Mouse (Mus musculus): ENCODE results near the gene Prss21.
"Not testable (repeated sequence)": the region's sequence is repeated elsewhere in the genome, so short reads cannot be mapped to it uniquely, and the experiment has no call there.

Prss21 gene

GRCm38 (mm10) chr17:23868513-23868912, 657 bp downstream of the Prss21 start:
- no peak for DNase-seq

- peak; percentile 77 for DNase-seq
Observed at GRCm38 (mm10) chr17:23873884-23874856, 6.3 kb downstream of the Prss21 start.

- no peak for DNase-seq
Observed at GRCm38 (mm10) chr17:23876741-23877140, 8.9 kb downstream of the Prss21 start.

- DNase-seq = no peak
Observed at GRCm38 (mm10) chr17:23877166-23877565, 9.3 kb downstream of the Prss21 start.

GRCm38 (mm10) chr17:23880576-23880975, 12.7 kb downstream of the Prss21 start, which contains the start of the genes Dcpp1 and Dcpp2:
Dcpp1 (plus strand) TSS chr17:23880876.
Dcpp2 (plus strand) TSS chr17:23880880.
- not testable (repeated sequence) for DNase-seq

- not testable (repeated sequence) for DNase-seq
Observed at GRCm38 (mm10) chr17:23917158-23917557, 49.3 kb downstream of the Prss21 start, which contains the start of gene Dcpp3. Dcpp3 (plus strand) TSS chr17:23917458.

Measured in retina, postnatal 1 day (tissue).